Mouse (Mus musculus): ENCODE data around the gene Edem3.

GRCm38 (mm10) chr1:151807286-151807685, 52.1 kb downstream of the Edem3 start:
- TF ChIP-seq POLR2A (IDR thresholded peaks at IDR 0.05; ENCODE audit: borderline replicate concordance, control insufficient read depth, low read depth, low read length) (no peak), CTCF (IDR thresholded peaks at IDR 0.05; ENCODE audit: control insufficient read depth, insufficient read depth, low read length) (no peak)
